Mouse (Mus musculus) spleen, adult 18-20 months (tissue): ENCODE results near the gene Sergef.

Source experiments
- DNase-seq, 2 experiments: peaks; one replicate each; pipeline ENCODE4 v3.0.0; 2022; ENCODE audit warnings: mixed read lengths in 2 of 2

The Sergef gene

DNA sequence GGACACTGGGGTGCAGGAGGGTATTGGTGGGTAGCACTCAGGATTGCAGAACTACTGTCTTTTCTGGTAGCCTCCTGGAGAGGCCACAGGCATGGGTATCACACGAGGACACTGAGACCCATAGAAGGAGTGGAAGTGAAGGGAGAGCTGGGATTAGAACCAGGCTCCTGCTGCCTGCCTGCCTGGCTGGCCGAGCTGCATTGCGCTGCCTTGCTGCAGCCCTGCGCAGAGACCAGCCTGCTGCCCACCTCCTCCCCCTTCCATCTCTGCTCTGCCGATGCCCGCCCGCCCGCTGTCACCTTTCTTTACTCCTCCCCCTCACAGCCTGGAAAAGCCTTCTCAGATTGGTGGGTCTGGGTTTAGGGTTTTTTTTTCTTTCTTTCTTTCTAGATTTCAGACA is 239.3 kb downstream of the Sergef start:
- DNase-seq: no peak

- no peak for DNase-seq
Measured at GRCm38 (mm10) chr7:46399676-46400075, 239.9 kb downstream of the Sergef start.

GRCm38 (mm10) chr7:46398612-46399011 is 241.0 kb downstream of the Sergef start:
- no peak for DNase-seq

DNA sequence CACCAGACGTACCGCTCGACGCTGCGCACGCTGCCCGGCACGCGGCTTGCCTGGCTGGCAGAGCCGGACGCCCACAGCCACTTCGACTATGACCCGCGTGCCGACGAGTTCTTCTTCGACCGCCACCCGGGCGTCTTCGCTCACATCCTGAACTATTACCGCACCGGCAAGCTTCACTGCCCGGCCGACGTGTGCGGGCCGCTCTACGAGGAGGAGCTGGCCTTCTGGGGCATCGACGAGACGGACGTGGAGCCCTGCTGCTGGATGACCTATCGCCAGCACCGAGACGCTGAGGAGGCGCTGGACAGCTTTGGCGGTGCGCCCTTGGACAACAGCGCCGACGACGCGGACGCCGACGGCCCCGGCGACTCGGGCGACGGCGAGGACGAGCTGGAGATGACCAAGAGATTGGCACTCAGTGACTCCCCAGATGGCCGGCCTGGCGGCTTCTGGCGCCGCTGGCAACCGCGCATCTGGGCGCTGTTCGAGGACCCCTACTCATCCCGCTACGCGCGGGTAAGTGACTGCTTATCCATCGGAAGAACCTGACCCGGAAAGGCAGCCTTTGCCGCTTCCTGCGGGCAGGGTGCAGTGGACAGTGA is 241.8 kb downstream of the Sergef start:
- DNase-seq: no peak

DNA sequence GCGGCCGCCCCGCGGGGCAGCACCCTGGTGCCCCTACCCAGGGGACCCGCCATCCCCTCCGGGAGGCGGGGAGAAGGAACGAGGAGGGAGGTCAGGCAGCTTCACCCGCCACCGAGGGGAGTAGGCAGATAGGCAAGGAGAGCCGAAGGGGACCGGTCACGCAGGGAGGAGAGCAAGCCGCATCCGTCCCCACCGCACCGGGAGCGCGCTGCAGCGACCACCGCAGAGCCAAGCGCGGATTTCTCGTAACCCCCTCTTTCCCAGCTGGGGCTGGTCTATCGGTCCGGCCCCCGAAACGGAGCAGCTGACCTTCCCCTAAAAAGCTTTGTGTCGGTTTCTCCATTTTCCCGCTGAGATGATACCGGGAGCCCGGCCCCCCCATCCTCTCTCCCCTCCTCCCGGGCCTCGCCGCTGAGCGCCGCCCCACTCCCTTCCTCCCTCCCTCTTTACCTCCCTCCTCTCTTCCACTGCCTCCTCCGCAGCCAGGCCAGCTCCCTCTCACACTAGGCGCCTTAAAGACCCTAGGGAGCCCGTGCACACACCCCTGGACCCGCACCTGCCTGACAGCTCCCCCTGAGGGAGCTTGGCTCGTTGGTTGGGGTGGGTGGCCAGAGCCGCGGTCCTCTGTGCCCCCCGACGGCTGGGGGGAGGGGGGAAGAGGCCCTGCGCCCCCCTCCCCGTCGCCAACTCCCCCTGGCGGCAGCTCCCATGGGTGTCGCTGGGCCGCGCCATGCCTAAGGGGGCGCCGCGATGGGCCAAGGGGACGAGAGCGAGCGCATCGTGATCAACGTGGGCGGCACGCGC is 242.5 kb downstream of the Sergef start:
- DNase-seq: no peak

GRCm38 (mm10) chr7:46396231-46396927 is 243.2 kb downstream of the Sergef start, which contains the start of gene Kcnc1:
Gene Kcnc1, plus strand, starts transcription at chr7:46396497.
- DNase-seq: peak; percentile 57 to 75

DNA sequence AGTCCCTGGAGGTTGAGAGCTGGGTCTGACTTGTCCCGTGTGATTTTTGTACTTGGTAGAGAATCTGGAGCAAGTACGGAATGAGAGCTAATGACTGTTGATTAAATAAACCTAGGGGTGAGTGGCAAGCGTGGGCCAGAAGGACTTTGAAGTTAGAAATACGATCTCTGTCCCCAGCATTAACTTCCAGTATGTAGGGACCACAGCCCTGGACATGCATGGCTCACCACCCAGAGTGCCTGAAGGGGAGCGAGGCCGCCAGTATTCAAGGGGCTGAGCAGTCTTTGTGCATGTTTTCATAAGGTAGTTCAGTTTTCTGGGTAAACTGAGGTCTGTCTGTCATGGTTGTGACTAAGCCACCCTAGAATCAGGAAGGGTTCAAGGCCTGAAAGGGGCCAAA is 244.0 kb downstream of the Sergef start:
- no peak for DNase-seq

DNA sequence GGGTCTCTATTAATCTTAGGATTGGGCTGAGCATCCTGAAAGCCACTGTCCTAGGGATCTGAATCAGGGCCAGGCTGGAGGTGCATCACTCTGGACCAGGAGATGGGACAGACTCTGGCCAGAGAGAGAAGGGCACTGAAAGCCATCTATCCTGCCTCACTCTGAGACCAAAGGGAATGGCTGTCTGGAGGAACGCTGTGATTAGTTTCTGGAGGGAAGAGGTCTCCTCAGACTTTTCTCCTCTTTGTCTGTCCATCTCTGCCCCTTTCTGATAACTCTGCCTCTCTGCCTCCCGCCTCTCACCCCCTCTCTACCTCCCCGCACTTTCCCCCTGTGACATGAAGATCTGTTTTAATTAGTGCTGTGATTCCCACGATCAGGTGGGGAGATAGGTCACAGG is 244.7 kb downstream of the Sergef start:
- DNase-seq: no peak

- DNase-seq: no peak
Measured at GRCm38 (mm10) chr7:46393718-46394511, 245.7 kb downstream of the Sergef start.
